Mouse (Mus musculus) kidney, embryonic 15.5 days (tissue): ENCODE results near the gene Ly6g6d. TPM values are rescaled to one million over a fixed set of nuclear protein-coding genes. Genes with fewer than 3 reads are reported as not detected.
A peak's percentile ranks its signal among the peaks of the same experiment; 100 is the strongest.

ENCODE experiments used
- ATAC-seq: fragments of 200-750 bp; cut with Nextera tagmentation; replicated peaks from 2 replicates; pipeline ENCODE4 v1.8.0; 2017; ENCODE audit warnings: moderate TSS enrichment; ENCODE audit not compliant: low FRiP score
- H3K27ac ChIP-seq: fragments of 300-500 bp; sonication (generic); 2 replicates; pipeline ENCODE4 v1.5.1; 2015; ENCODE audit warnings: mild to moderate bottlenecking, inconsistent platforms
- H3K27me3 ChIP-seq: fragments of 300-500 bp; sonication (generic); 2 replicates; pipeline ENCODE4 v1.6.1; 2015; ENCODE audit warnings: inconsistent platforms
- H3K36me3 ChIP-seq: fragments of 300-500 bp; sonication (generic); 2 replicates; pipeline ENCODE4 v1.6.1; 2015; ENCODE audit warnings: inconsistent platforms
- H3K4me1 ChIP-seq: fragments of 300-500 bp; sonication (generic); 2 replicates; pipeline ENCODE4 v1.6.1; 2015; ENCODE audit warnings: inconsistent platforms
- H3K4me2 ChIP-seq: fragments of 300-500 bp; sonication (generic); 2 replicates; pipeline ENCODE4 v1.6.1; 2015; ENCODE audit warnings: moderate library complexity, mild to moderate bottlenecking, inconsistent platforms
- H3K4me3 ChIP-seq: fragments of 300-500 bp; sonication (generic); replicated peaks from 2 replicates; pipeline ENCODE4 v1.5.1; 2015; ENCODE audit warnings: mild to moderate bottlenecking, inconsistent platforms
- H3K9ac ChIP-seq: fragments of 300-500 bp; sonication (generic); 2 replicates; pipeline ENCODE4 v1.6.1; 2015; ENCODE audit warnings: mild to moderate bottlenecking, inconsistent platforms
- H3K9me3 ChIP-seq: fragments of 300-500 bp; sonication (generic); replicated peaks from 2 replicates; pipeline ENCODE4 v1.6.1; 2016; ENCODE audit warnings: inconsistent platforms
- WGBS: fragments of 180-500 bp; shearing (Covaris S2); methylation state at CpG from one replicate; pipeline ENCODE4 v1.1.7; 2015; ENCODE audit warnings: mixed read lengths; 5-methylcytosine and 5-hydroxymethylcytosine counted together
- polyA plus RNA-seq: library from polyadenylated mRNA; unstranded; fragments of >200 nt; fragmentation: Nextera tagmentation; extraction: Ambion mirVana; gene quantifications from 2 replicates; pipeline ENCODE4 v1.2.1, GENCODE M21; 2015

The Ly6g6d gene
- polyA plus RNA-seq, 1 experiment from 2014 or later = 5.0 TPM

DNA sequence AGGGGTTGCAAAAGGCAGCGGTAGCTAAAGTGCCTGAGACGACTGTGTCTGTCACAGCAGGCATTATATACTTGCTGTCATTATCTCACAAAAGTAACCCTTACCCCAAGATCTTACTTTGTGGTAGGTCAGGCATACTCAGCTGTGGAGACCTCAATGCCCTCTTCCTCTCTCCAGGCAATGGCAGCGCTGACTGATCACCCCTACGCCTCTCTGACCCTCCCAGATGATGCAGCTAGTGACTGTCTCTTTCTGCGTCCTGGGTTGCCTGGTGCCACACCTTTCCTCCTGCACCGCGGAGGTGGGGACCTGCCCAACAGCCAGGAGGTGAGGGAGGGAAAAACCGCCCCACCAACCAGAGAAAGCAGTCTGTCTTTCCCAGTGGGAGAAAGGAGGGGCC lies 16.6 kb downstream of the Ly6g6d start:
- 80% methylated on average over 8 of the region's 8 CpGs for WGBS
- no peak overlapping the region for H3K4me3 ChIP-seq
- H3K4me2 ChIP-seq = peak overlapping the region; percentile 74
- no peak overlapping the region for H3K9ac ChIP-seq
- no peak overlapping the region for H3K27ac ChIP-seq
- no peaks in the 10 kb centered on the region for H3K9me3 ChIP-seq
- ATAC-seq = no peak
- peaks cover 58% of the 10 kb centered on the region for H3K4me1 ChIP-seq
- H3K36me3 ChIP-seq = peaks cover 51% of the 10 kb centered on the region
- H3K27me3 ChIP-seq = peaks cover 9% of the 10 kb centered on the region; the same call in 1 of the 2 replicates

DNA sequence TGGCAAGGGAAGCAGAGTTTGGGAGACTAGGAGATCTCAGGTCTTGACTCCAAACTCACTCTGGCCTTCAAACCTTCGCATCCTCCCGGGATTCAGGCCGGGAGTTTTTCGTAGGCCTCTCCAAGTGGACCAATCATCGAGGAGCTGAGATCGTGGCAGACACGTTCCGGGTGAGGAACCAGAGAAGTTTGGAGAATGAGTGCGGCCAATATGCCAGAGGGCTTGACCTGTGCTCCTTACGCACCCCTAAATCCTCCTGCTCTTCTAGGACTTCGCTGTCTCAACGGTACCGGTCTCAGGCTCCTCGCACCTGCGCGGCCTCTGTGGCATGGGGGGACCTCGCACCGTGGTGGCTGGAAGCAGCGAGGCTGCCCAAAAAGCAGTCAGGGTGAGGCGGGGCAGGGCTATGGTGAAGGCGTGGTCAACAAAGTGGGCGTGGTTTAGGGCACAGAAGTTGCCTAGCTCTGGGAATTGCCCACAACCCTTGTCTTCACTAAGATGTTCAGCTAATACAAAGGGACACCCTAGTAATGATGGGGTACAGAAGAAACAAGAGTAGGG lies 17.0 kb downstream of the Ly6g6d start:
- Histone ChIP-seq H3K27me3 (peaks cover 4% of the 10 kb centered on the region; the same call in 1 of the 2 replicates), H3K36me3 (peaks cover 56% of the 10 kb centered on the region)
- no peak for ATAC-seq

DNA sequence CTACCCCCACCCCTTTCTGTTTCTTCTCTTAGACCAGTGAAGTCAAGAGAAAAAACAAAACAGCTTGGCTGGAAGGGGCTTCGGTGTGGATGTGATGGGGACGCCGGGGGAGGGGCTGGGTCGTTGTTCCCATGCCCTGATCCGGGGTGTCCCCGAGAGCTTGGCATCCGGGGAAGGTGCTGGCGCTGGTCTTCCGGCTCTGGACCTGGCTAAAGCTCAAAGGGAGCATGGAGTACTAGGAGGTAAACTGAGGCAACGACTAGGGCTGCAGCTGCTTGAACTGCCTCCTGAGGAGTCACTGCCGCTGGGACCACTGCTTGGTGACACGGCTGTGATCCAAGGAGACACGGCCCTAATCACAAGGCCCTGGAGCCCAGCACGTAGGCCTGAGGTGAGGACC lies 17.8 kb downstream of the Ly6g6d start:
- WGBS = 24% methylated on average over 14 of the region's 14 CpGs
- ATAC-seq = no peak
- H3K27ac ChIP-seq = peak overlapping the region; percentile 97
- H3K27me3 ChIP-seq = no peaks in the 10 kb centered on the region
- peak overlapping the region; percentile 83 for H3K4me3 ChIP-seq
- peaks cover 63% of the 10 kb centered on the region for H3K36me3 ChIP-seq
- peak overlapping the region; percentile 74 for H3K4me2 ChIP-seq
- H3K4me1 ChIP-seq = peaks cover 52% of the 10 kb centered on the region
- H3K9ac ChIP-seq = peak overlapping the region; percentile 86
- no peaks in the 10 kb centered on the region for H3K9me3 ChIP-seq

More for the DNA sequence above, 17.0 kb downstream of the Ly6g6d start:
- H3K4me3 ChIP-seq = peak overlapping the region; percentile 83
- WGBS = 55% methylated on average over 22 of the region's 22 CpGs
- peaks cover 57% of the 10 kb centered on the region for H3K4me1 ChIP-seq
- H3K27ac ChIP-seq = no peak overlapping the region
- peak overlapping the region; percentile 74 for H3K4me2 ChIP-seq
- no peaks in the 10 kb centered on the region for H3K9me3 ChIP-seq
- H3K9ac ChIP-seq = peak overlapping the region; percentile 86; the same call in 1 of the 2 replicates

DNA sequence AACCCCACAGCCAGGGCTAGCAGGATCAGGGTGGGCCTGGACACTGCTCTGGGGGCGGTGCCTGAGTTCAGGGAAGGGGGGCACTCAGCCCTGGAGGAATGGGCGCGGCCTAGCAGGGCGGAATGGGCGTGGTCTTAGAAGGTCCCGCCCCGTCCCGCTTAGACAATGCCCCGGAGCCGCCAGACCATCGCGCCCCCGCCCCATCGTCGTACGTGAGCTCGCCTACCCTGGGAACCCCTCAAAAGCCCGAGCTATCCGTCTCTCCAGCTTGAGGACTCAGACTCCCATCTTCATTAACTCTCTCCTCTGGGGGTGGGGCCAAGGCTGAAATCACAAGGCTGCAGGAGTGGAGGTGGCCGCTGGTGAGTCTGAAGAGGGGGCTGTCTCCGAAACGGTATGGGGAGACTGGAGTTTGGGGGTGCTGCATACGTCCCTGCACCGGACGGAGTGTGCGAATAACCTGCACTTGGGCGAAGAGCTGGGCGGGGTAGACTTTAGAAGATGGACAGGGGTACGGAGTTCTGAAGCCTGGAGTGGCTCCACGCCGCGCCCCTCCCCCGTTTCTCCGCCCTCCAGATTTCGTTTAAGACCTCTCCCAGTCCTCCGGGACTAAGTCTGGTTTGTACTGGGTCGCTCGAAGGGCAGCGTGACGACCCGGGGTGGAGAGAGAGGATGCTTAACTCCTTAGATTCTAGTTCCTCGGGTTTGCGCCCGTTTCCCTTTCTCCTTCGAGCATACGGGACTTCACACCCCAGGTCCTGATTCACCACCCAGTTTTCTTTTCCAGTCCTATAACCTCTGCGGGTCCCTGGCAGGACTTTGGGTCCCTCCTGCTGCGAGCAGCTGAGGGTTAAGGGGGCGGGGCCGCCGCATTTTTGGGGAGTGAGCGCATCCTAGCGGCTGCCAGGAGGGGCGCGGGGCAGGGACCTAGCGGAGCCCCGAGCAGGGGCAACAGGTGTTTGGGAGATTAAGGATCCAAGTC lies 18.7 kb downstream of the Ly6g6d start, which contains the start of gene Ddah2:
Ddah2 (plus strand) TSS at position 125 of the 982 bp plus-strand sequence.
- peak; percentile 93 for ATAC-seq
- Histone ChIP-seq H3K27ac (peak within 1 kb of the TSS; percentile 97), H3K9me3 (no peaks in the 10 kb centered on the region), H3K36me3 (peaks cover 71% of the 10 kb centered on the region), H3K4me1 (peaks cover 43% of the 10 kb centered on the region), H3K4me2 (peak within 1 kb of the TSS; percentile 74), H3K9ac (peak within 1 kb of the TSS; percentile 86), H3K4me3 (peak within 1 kb of the TSS; percentile 83), H3K27me3 (no peaks in the 10 kb centered on the region)
- WGBS = under 1% methylated on average over 57 of the region's 57 CpGs

DNA sequence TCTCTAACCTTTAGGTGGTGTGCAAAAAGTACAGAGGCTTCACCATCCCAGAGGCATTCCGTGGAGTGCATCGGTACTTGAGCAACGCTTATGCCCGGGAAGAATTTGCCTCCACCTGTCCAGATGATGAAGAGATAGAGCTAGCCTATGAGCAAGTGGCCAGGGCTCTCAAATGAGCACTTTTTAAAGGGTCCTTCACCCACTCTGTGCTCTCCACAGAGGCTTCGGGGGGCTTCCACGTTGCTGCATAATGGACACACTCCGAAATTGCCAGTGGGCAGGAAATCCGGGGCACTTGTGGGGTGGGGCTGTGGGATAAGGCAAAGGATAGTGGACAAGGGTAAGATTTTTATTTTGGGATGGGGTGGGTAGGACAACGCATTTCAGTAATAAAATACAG lies 19.5 kb downstream of the Ly6g6d start:
- Histone ChIP-seq H3K27me3 (no peaks in the 10 kb centered on the region), H3K27ac (peak overlapping the region; percentile 97), H3K9ac (no peak overlapping the region), H3K4me2 (peak overlapping the region; percentile 74), H3K4me3 (peak overlapping the region; percentile 83), H3K9me3 (no peaks in the 10 kb centered on the region), H3K36me3 (peaks cover 78% of the 10 kb centered on the region), H3K4me1 (peaks cover 41% of the 10 kb centered on the region)
- no peak for ATAC-seq
- WGBS = 61% methylated on average over 9 of the region's 9 CpGs

DNA sequence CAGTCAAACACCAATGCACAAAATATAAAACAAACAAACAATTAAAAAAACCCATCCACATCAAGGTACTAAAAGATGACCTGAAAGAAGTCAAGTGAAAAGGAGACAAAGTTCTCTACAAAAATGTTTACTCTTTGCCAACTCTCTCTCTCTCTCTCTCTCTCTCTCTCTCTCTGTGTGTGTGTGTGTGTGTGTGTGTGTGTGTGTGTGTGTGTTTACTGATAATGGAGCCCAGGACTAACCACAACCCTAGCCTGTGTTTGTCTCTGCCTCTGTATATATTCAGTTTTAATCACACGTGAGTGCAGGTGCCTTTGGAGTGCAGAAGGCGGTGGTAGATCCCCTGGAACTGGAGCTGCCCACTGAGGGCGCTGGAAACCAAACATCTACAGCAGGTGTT lies 20.8 kb downstream of the Ly6g6d start:
- no peak overlapping the region for H3K4me2 ChIP-seq
- no peaks in the 10 kb centered on the region for H3K9me3 ChIP-seq
- WGBS = 85% methylated on average over 3 of the region's 3 CpGs
- no peaks in the 10 kb centered on the region for H3K27me3 ChIP-seq
- peaks cover 50% of the 10 kb centered on the region for H3K4me1 ChIP-seq
- no peak for ATAC-seq
- H3K9ac ChIP-seq = no peak overlapping the region
- H3K27ac ChIP-seq = no peak overlapping the region
- peaks cover 77% of the 10 kb centered on the region for H3K36me3 ChIP-seq
- H3K4me3 ChIP-seq = no peak overlapping the region

DNA sequence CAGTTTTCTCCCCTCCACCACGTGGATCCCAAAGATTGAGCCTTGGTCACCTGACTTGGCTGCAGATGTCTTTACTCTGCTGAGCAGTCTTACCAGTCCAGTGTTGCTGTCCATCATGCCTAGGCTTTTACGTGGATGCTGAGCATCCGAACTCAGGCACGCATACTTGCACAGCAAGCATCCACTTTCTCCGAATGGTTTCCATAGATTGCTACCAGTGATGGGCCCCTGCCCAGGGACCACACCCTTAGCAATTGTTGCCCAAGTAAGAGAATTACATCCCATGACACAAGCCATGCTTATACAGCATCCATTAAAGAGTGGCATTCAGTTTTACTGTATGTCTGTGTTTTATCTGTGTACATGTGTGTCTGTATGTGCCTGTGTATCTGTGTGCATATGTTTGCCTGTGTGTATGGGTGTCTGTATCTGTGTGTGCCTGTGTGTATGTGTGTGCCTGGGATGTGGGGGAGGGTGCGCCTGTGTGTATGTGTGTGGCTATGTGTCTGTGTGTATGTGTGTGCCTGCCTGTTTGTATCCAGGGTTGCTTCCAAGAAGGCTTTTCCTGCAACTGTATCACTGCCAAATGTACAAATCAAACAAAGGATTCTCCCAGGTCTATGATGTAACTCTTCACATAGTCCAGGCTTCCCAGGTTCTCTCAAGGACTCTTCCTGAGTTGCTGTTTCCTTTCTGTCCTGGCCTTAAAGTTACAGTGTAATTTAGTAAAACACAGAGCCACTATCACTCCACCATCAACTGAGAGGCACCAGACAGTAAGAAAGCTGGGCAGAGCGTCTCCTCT lies 22.0 kb downstream of the Ly6g6d start:
- no peak for ATAC-seq
- Histone ChIP-seq H3K36me3 (peaks cover 65% of the 10 kb centered on the region), H3K27ac (no peak overlapping the region), H3K27me3 (no peaks in the 10 kb centered on the region), H3K4me1 (peaks cover 47% of the 10 kb centered on the region), H3K4me2 (no peak overlapping the region), H3K9ac (no peak overlapping the region), H3K4me3 (no peak overlapping the region), H3K9me3 (no peaks in the 10 kb centered on the region)
- WGBS = 93% methylated on average over 7 of the region's 7 CpGs

DNA sequence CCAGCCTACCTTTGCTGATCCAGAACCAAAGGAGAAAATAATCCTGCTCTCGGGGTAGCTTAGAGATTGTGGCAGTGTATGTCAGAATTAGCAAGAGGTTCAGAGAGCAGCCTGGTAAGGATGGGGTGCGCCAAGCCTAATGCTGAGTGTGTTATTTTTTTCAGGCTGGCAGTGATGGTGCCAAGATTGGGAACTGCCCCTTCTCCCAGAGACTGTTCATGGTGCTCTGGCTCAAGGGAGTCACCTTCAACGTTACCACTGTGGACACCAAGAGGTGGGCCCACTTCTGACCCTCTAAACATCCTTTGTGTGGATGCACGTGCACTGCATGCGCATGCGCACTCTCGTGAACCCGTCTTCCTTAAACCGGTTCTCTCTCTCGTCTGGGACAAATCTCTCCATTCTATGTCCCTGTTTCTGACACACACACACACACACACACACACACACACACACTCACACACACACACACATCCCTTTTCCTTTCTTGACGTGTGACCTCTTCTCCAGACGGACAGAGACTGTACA lies 25.5 kb downstream of the Ly6g6d start:
- Histone ChIP-seq H3K4me2 (peak overlapping the region; percentile 88), H3K27ac (peak overlapping the region; percentile 100), H3K9ac (peak overlapping the region; percentile 83), H3K4me1 (peaks cover 53% of the 10 kb centered on the region), H3K36me3 (peaks cover 51% of the 10 kb centered on the region), H3K27me3 (no peaks in the 10 kb centered on the region), H3K4me3 (peak overlapping the region; percentile 66), H3K9me3 (no peaks in the 10 kb centered on the region)
- ATAC-seq = no peak
- 73% methylated on average over 12 of the region's 12 CpGs for WGBS

DNA sequence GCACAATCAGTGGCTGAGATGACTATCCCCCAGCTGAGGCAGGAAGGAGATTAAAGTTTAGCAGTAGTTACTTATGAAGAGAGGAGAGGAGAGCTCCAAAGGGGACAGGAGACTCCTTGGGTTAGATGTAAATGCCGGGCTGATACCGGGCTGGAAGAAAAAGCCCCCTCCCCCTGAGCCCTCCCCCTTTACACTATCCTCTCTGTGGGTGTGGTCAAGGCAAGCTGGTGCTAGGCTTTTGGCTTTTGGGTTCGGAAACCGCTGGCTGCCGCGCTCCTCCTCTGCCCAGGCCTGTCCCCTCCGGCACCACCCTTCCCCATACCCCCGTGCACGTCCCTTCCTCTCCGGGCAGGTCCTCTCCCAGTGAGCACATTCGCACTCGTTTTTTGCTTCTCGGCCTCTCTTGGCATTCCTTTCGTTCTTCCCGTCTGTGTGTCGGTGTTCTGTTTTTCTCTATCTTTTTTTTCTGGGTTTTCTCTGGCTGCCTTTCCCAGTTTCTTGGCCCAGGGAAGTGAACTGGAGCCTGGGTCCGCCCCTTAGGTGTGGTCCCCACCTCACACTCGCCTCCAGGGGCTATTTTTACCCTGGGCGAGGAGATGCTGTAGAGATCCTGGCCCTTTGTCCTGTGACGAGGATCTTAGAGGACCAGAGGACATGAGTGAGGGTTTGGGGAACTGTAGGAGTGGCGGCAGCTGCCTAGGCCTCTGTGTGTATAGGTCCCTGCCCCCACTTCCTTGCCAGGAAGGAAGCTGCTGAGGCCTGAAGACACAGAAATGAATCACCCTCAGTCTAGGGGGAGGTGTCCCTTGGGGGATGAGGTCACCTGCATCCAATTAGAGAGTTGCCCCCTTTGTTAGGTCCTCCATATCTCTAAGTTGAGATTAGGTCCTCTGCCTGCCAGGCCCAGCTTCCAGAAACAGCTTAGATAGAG lies 26.4 kb downstream of the Ly6g6d start:
- Histone ChIP-seq H3K9ac (peak overlapping the region; percentile 83), H3K27ac (peak overlapping the region; percentile 100), H3K4me3 (peak overlapping the region; percentile 66), H3K27me3 (no peaks in the 10 kb centered on the region), H3K36me3 (peaks cover 42% of the 10 kb centered on the region), H3K4me1 (peaks cover 59% of the 10 kb centered on the region), H3K9me3 (no peaks in the 10 kb centered on the region), H3K4me2 (peak overlapping the region; percentile 88)
- peak; percentile 48 for ATAC-seq
- under 1% methylated on average over 21 of the region's 21 CpGs for WGBS

DNA sequence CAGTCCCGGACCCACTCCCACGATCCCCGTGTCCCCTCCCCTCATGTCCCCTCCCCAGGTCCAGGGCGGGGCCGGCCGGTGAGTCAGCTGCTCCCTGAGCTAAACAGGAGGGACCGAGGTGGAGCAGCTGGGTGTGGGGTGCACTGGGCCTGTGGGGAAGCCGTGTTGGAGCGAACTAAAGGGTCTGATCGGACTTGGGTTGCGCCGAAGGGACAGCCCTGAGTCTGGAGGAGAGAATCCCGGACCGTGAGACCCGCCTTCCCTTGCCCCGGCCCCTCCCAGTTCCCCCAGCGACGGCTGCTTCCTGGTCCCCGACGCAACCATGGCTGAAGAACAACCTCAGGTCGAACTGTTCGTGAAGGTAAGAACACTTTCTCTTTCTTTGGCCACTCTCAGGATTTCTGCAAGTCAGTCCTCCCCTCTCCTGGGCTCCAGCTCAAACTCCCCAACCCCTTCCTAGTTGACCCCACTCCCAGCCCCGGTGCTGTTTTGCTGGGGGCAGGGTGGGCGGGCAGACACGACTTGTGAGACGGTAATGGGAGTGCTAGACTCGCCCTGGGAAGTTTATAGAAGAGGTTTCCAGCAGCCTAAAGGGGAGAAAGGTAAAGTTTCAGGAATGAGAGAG lies 27.6 kb downstream of the Ly6g6d start:
- H3K9ac ChIP-seq = peak overlapping the region; percentile 83
- peak overlapping the region; percentile 66 for H3K4me3 ChIP-seq
- H3K36me3 ChIP-seq = peaks cover 31% of the 10 kb centered on the region
- H3K27me3 ChIP-seq = no peaks in the 10 kb centered on the region
- WGBS = under 1% methylated on average over 27 of the region's 27 CpGs
- H3K9me3 ChIP-seq = no peaks in the 10 kb centered on the region
- ATAC-seq = peak; percentile 20
- peak overlapping the region; percentile 88 for H3K4me2 ChIP-seq
- H3K27ac ChIP-seq = peak overlapping the region; percentile 100
- H3K4me1 ChIP-seq = peaks cover 67% of the 10 kb centered on the region
